Mouse (Mus musculus) v-Abl transformed pro-B cells (cell line): ENCODE measurements around the gene Slc41a1.

ENCODE experiments used
- in situ Hi-C, 2 experiments: fragments of 400-800 bp; cut with MboI; formaldehyde crosslinking; loops; one replicate each; pipeline ENCODE4 v1.15.1; 2025; ENCODE audit not compliant: unreplicated experiment in 2 of 2

Gene Slc41a1

DNA sequence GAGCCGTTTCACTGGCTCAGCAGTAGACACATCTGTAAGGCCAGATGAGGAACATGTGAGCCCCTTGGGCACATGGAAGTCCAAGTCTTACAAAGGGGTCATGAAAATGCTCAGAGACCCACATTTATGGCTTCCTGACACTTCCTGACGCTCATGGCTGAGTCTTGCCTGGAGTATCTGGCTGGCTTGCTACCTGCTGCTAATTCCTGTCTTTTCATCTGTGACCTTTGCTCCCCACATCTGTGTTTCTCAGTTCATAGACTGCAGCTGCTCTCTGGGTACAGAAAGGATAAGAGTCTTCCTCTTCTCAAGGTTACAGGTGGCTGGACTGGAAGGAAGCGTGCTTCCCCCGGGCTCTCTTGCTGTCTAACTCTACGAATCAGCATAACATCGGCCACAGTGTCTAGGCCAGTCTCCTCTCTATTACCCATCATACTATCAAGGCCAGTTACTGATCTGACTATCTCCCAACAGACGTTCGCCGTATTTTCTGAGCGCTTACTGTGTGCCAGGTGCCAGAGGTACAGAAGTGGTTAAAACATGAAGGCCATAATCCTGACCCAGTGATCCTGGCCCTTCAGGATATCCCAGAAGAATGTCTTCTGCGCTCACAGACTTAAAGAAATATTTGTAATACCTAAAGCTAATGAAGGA, 2.6 kb upstream of the Slc41a1 start:
- in situ Hi-C loops = no loop called here

DNA sequence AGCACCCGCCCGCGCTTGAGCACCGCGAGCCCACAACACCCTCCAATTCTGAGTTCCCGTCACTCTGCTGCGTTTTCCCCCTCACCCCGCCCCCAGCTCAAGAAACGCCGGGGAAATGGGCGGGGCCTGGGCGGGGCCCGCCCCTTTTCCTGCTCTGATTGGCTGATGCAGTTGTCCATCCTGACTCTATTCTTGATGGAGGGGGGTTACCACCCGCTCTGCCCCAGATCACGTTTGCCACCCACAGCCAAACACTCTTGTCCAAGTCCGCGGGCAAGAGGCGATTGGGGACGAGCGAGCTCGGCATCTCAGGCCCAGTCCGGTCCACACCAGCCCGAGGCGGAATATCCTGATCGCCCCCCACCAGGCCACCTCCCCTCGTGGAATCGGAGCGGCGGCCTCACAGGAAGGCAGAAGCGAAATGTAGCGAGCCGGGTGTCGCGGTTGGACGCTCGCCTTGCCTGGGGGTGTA, 530 bp downstream of the Slc41a1 start:
- in situ Hi-C loops = no loop called here

DNA sequence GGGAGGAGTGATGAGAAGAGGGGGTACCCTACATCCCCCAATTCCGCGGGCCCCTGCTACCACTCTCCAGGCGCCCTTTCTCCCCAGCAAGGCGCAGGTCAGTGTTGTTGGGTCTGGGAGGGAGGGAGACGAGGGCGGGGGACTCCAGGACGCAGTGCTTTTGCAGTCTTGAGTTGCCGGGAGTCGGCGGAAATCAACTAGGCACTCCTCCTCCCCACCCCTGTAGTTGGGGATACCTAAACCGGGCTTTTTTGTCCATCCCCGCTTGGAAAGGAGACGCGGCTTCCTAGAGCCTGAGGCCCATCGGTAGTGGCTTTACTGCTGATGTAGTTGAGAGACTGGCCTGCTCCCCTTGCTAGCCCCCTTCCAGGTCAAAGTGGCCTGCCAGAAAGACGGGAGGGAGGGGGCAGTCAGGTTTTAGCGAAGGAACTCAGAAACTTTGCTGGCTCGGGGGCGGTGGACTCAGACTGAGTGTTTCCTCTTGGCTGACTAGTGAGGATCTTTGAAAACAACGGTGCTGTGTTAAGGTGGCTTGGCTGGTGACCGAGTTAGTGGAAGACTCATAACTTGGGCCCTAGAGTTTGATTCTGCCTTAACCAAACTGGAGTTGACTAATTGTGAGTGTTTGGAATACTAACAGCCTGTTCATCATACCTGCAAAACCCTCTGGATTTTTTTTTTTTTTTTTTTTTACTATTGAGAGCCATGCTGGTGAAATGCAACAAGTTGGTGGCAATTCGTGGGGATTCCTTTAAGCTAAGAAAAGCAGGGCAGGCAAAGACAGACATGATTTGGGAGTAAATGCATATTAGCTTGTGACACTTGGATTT, 1.2 kb downstream of the Slc41a1 start:
- in situ Hi-C loops = no loop called here

DNA sequence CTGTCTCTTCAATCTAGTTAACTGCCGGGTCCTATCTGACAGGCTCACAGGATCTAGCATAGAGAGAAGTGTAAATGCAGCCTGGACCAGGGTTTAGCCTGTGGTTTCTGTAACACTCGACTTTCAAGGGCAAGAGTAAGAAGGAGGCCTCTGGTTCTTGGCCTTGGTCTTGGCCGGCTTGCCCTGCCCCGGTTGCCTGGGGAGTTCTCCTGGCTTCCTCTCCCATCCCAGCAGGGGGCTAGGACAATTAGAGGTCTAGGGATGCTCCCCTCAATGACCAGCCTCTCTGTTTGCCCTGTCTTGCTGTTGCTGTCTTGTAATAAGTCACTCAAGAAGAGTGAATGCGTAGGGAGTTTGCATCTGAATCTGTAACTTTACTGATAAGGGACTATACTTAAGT, 2.0 kb downstream of the Slc41a1 start:
- in situ Hi-C loops = no loop called here

DNA sequence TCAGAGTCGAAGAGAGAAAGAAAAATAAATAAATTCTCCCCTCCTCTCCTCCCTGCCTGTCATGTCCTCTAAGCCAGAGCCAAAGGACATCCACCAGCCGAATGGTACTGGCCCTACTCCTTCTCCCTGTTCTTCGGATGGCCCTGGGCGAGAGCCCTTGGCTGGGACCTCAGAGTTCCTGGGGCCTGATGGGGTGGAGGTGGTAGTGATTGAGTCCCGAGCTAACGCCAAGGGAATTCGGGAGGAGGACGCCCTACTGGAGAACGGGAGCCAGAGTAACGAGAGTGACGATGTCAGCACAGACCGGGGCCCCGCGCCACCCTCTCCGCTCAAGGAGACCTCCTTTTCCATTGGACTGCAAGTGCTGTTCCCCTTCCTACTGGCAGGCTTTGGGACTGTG, 3.3 kb downstream of the Slc41a1 start:
- in situ Hi-C loops = loop anchor here in 1 of 2 experiments (5.0 kb wide), 1 partner anchor 37 kb away; the partner anchor contains the start of gene Rab29

DNA sequence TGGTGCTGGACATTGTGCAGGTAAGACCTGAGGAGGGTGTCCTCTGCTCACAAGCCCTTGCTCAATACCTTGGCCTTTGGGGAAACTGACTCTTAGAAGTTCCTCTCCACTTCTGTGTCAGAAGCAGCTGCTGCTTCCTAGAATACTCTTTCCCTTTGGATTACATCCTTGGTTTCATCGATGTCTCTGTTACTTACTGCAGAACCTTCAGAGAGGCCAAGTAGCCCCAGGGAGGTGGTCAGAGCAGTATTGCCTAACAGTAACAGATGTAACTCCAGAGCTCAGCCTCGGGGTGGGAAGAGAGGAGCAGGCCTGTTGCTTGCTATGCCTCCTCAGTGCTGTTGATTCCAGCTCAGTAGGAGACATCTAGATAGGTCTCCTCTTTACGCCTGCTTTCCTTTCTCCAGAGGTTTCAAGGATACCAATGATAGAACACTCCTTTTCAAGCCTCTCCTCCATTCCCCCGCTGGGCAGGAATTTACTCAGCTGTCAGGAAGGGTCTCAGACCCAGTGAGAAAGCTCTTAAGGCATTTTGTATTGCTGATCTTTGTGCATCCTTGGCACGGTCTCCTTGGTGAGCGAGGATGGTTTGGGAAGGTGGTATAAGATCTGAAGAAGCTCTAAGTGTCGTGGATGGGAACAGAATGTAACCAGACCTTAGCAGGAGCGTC, 3.8 kb downstream of the Slc41a1 start:
- in situ Hi-C loops = loop anchor here in 1 of 2 experiments (5.0 kb wide), 1 partner anchor 36 kb away; the partner anchor contains the start of gene Rab29

DNA sequence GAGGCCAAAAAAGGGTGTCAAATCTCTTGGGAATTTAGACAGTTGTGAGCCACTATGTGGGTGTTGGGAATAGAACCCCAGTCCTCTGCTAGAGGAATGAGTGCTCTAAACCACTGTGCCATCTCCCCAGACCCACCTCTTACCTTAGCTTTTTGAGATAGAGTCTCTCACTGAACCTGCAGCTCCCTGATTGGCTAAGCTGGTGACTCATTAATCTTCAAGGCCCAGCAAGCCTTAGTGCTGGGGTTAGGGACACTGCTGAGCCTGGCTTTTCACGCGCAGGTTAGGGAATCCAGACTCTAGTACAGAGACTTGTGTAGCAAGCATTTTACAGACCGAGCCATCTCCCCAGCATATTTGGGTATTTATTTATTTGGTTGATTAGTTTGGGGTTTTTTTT, 9.7 kb downstream of the Slc41a1 start:
- in situ Hi-C loops = no loop called here

DNA sequence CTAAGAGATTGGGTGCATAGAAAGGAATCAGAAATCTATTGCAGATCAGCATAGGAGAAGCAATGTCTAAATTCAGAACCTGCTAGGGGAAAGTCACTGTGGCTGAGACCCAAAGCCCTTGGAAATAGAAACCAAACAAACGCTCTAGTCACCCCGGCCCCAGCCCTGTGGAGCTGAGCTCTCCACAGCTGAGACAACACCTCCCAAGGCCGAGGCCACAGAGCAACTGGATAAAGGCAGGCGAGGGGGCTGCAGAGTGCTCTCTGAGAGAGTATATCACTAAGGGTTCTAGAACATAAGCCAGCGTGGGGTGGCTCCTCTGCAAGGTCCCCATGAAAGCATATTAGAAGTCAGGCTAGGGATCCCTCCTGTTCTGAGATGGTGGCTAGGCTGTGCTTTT, 11.2 kb downstream of the Slc41a1 start:
- in situ Hi-C loops = no loop called here

DNA sequence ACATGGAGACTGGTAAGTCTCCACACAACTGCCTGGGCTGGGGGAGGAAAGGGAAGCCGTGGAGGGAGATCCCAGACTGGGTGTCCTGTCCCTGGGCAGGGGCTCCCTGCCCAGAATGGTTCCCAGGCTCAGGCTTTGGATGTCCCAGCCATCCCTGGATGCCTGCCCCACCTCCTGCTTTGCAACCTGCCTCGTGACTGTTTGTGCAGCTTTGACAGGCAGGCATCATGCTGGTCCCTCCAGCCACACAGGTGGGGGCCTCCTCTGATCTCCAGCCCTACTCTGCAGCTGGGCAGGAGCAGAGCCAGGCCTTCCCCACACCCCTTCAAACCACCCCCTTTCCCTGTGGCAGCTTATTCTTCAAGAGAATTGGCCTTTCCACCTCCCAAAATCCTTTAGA, 12.0 kb downstream of the Slc41a1 start:
- in situ Hi-C loops = no loop called here

DNA sequence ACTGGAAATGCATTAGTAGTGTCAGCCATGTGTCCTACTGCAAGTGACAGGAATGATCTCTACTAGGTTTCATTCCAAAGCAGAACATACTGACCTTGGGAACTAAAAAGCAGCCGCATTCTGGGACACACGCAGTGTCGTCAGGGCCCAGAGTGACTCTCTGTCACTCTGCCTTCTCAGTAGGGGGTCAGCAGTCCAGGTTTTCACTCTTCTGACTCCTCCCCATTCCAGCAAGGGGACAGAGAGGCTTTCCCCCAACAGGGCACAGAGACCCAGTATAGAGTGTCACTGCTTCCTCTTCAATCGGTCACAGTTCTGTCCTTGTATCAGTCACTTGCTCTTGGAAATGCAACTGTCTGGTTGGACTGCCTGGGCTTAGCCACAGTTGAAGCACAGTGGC, 14.9 kb downstream of the Slc41a1 start:
- in situ Hi-C loops = no loop called here

DNA sequence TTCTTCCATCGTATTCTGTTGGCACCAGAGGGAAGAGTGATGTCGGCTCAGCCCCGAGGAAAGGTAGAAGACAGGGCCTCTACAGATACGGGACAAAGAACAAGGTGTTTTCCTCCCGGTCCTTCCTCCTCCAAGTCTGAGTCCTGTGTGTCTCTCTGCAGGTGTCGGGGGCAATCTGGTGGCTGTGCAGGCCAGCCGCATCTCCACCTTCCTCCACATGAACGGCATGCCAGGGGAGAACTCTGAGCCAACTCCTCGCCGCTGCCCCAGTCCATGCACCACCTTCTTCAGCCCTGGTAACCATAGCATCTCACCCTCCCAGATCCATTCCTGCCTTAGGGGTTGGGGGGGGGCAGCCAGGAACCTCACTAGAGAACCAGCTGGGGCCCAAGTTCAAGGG, 16.5 kb downstream of the Slc41a1 start:
- in situ Hi-C loops = no loop called here

DNA sequence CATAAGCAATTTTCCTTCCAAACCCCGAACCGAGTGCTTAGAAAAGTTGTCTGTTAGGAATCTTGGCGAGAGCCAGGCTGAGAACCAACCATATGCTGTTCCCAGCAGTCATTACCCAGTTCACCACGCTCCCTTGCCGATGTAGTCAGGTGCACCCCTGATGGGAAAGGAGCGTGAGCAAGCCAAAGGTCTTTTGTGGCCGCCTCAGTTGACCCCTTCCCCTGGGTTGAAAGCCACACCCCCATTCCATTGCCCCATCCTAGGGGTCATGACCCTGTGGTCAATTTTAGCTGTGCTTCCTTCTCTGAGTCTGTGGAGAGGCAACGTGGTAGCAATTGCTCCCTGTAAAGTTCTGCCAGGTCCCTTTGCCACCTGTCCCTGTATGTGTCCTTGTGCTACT, 17.6 kb downstream of the Slc41a1 start:
- in situ Hi-C loops = no loop called here

DNA sequence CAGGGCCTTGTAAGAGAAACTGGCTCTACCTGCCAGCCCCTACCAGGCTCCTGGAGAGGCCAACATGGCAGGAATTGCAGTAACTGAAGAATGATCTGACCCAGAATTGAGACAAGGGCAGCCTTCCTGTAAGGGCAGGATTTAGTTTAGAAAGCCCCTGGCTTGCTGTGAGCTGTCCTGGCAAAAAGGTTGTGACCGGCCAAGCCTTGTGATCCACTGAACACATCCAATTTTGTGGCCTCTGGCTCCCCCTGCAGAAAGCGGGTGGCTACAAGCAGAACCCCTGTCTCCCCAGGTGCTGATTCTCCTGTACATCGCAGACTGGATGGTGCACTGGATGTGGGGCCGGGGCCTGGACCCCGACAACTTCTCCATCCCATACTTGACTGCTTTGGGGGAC, 19.0 kb downstream of the Slc41a1 start:
- in situ Hi-C loops = no loop called here

DNA sequence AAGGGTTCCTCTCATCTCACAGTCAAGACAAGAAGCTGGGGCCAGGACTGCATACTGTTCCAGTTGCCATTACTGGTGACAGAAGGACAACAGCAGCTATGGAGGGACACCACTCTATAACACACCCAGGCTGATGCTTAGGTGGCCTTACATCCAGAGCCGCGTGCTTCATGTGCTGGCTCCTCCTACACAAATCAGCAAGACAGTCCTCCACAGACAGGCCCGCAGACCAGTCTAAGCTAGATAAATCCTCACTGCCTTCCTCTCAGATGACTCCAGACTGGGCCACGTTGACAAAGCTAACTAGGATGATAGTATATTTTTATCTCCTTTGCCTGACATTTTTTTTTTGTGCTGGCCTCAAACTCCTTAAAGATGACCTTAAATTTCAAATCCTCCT, 34.5 kb downstream of the Slc41a1 start:
- in situ Hi-C loops = no loop called here

DNA sequence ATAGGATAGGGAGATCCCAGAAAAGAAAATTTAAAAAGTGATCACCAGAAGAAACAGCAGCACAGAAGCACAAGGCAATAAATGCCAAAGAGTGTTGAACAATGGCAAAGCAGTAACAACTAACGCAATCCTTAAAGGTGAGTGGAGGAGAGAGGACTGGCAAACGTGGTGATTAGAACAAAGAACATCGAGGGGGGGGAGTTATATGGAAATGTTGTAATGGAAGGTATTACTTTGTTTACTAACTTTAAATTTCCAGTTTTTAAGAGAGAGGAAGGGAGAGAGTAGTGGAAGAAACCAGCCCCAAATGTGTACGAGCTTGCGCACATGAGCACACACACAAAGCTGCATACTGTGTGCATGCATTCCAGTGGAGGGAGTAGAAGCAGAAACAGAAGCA, 38.3 kb downstream of the Slc41a1 start:
- in situ Hi-C loops = loop anchor here in 1 of 2 experiments (5.0 kb wide), 1 partner anchor 33 kb away; no protein-coding TSS in a partner anchor

DNA sequence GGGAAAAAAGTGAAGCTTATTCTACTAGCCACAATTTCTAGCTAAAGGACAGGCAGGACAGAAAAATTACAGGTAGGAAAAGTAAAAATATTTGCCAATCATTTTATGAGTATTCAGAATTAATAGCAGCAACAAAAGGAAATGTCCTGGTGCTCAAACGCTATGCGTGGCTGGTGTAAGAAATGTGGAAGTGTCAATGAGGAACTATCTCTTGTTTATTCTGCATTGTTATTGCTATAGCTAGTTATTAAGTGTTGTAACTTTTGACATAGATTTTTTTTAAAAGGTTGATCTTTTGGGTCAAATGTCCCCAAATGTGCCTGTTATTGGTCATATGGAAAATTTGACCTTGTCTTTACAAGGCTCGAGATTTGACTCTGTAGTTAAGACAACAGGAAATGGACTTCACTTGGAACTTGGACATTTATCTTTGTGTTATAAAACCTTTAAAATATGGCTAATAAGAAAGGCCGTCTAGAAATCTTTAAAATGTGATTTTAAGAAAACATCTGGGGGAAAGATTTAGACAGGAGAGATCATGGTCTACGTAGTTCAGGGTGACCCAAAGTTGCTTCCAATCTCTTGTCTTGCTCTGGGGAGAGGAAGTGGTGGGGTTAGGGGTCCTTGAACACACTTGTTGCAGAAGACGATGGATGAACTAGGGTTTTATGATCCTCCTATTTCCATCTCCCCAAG, 39.2 kb downstream of the Slc41a1 start:
- in situ Hi-C loops = loop anchor here in 1 of 2 experiments (5.0 kb wide), 1 partner anchor 34 kb away; no protein-coding TSS in a partner anchor

DNA sequence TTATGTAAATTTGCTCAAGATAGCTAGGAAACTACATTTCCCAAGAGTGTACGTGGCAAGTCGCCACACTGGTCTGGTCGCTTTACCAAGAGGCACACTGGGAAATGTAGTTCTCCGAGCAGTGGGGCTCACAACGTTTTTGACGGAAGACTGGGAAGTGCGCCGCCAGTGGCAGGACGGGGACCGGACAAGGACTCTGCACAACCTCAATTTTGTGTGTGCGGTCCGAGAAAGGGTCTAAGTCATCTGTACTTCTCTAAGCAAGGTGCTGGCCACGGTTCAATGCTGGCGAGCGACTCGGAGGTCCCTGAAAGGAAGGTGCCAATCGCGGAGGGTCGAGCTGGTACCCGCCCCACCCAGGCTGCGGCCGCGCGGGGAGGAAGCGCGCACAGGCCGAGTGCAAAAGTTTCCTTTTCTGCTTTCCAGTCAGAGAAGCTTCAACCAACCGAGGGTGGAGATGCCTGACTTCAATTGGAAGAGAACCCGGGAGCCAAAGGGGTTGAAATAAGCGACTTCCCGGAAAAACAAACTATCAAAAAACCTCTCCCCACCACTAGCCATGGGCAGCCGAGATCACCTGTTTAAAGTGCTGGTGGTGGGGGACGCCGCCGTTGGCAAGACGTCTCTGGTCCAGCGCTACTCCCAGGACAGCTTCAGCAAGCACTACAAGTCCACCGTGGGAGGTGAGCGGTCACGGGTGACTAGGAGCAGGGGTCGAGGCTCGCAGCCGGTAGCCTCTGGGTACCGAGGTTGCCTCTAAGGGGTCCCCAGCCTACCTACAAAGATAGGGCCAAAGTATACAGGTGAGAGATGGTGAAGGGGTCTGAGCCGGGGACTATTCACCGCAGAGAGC, 40.0 kb downstream of the Slc41a1 start, which contains the start of gene Rab29:
Gene Rab29 (plus strand): TSS at position 132 of the 853 bp plus-strand sequence.
- in situ Hi-C loops = loop anchor here in 1 of 2 experiments (5.0 kb wide), 1 partner anchor 35 kb away; no protein-coding TSS in a partner anchor

DNA sequence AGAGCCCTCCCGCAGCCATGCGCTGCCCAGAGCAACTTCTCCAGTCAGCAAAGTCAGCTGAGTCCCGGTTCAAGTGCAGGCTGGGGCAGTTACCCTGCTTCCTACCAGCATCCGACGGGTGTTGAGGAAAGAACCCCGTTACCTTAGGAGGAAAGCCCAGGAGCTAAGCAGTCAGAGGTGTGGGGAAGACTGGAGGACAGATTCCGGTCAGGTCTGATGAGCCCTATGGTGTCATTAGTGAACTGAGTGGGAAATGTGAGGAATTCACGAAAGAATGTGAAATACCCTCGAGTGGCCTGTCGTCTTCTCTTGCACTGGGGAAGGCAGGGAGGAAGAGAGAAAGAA, 40.6 kb downstream of the Slc41a1 start:
- in situ Hi-C loops = loop anchor here in 1 of 2 experiments (5.0 kb wide), 1 partner anchor 36 kb away; no protein-coding TSS in a partner anchor

DNA sequence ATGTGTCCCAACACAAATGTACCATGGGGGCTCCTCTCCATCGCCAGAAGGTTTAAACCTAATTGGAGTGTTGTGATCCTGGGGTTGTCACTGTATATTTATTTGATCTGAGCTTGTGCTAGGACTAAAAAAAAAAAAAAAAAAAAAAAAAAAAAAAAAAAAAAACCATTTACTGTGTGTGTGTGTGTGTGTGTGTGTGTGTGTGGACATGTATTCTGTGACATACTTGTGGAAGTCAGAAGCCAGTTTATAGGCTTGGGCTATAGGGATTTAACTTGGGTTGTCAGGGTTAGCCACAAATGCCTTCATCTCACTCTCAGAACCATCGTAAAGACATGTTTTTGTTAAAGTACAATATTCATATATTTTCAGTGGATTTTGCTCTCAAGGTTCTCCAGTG, 42.3 kb downstream of the Slc41a1 start:
- in situ Hi-C loops = loop anchor here in 1 of 2 experiments (5.0 kb wide), 1 partner anchor 37 kb away; no protein-coding TSS in a partner anchor
